Mouse (Mus musculus): ENCODE results near the gene Cutal.

Gene Cutal

DNA sequence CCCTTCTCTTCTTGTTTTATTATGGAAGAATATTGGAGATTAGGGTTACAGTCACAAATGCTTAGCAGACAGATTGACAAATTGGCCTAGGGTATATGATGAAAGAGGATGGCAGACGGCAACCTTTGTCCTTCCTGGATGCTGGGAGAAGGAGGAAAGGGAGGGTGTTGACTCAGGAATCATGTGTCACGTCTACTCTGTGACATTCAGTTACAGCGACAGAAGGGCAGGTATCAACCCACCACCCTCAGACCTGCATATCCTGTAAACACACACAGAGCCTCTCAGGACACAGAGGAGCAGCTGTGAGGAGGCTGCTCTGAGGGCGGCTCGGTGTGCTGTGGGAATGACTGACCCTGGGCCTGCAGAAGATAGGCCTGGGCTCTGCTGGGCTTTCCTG, 9.0 kb downstream of the Cutal start:
- no peak for DNase-seq (ENCODE audit: low read depth, low spot score)

- no peak for DNase-seq (ENCODE audit: low read depth, low spot score)
Observed at GRCm38 (mm10) chr2:34884186-34884585, 10.0 kb downstream of the Cutal start.

DNA sequence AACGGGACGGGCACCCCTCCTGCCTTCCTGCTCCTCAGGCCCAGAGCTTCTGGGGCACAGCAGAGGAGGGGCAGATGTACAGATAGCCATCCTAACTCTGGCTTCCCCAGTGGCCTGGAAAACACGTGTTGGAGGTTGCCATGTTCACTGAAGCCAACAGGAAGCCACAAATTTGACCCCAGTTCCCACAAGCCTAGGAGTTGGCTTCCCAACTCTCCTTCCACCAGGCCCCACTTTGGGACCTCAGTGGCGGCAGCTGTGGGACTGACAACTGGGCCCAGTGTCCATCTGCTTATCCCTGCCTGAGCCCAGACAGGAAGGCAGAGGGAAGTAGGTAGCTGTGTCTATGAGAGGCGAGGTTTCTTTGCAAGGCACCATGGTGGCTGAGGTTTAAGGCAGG, 19.8 kb downstream of the Cutal start:
- no peak for DNase-seq (ENCODE audit: low read depth, low spot score)

GRCm38 (mm10) chr2:34895503-34896113, 21.4 kb downstream of the Cutal start:
- no peak for DNase-seq (ENCODE audit: low read depth, low spot score)

DNA sequence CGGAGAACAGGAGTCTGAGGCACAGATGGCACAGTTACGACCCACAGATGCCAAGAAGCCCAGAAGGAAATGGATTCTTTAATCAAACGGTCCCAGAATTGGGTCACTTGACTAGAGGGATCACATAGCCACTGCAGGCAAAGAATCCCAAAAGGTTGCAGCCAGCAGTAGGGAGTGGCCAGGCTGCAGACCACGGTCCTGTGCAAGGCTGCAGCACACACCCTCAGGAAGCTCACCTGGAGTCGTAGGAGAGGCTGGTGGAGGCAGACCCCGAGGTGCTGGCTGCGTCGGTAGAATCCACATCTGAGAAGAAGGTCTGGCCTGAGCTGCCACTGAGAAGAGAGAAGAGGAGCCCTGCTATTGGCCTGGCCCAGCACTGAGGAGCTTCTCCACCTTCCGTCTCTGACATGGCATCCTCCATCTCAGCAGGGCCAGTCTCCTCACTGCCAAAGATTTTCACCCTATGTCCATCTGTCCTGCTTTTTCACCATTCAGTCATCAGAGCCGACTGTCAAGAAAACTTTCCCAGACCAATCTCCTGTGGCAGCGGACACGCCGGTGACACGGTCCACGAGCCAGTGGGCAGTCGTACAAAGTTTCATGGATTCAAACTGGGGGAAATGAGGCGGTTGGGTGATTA, 22.7 kb downstream of the Cutal start:
- no peak for DNase-seq (ENCODE audit: low read depth, low spot score)

- DNase-seq (ENCODE audit: low read depth, low spot score): peak; percentile 59
Observed at GRCm38 (mm10) chr2:34897820-34898219, 23.6 kb downstream of the Cutal start.

GRCm38 (mm10) chr2:34899682-34900081, 25.5 kb downstream of the Cutal start:
- DNase-seq (ENCODE audit: low read depth, low spot score): no peak

- DNase-seq (ENCODE audit: low read depth, low spot score): no peak
Observed at GRCm38 (mm10) chr2:34900412-34900811, 26.2 kb downstream of the Cutal start.

GRCm38 (mm10) chr2:34901726-34902125, 27.5 kb downstream of the Cutal start:
- DNase-seq (ENCODE audit: low read depth, low spot score): no peak

DNA sequence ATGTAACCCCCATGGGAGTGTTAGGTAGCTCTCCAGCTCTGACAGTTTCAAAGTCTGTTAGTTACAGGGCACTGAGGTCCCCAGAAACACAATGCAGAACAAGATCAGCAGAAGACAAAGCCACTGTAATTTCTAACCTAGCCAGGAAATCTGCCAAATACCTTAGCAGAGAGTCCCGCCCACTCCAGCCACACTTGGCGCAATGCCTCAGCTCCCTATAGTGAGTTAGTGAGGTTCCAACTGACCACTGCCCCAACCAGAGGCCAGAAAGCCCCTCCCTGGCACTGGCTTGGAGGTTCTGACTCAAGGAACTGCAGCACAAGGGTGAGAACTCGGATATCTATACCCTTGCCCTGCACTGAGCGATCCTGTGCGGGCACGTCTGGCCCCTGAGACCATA, 28.5 kb downstream of the Cutal start:
- DNase-seq (ENCODE audit: low read depth, low spot score): no peak

DNA sequence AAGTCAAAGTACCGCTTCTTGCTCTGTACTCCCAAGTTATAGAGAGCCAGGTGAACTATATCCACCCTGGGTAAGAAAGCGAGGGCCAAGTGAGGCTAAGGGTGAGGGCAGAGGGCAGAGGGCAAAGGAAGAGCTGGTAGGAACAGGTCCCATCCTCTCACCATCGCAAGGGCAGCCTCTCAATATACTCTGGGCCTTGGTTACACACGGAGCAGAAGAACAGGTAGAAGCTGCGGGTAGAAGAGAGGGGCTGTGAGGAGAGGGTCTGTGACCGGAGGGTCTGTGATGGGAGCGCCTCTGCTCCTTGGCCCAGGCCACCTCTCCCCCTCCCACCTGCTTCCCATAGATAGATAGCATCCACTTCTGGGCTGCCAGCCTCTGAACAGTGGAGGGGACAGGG, 29.0 kb downstream of the Cutal start:
- DNase-seq (ENCODE audit: low read depth, low spot score): no peak

DNA sequence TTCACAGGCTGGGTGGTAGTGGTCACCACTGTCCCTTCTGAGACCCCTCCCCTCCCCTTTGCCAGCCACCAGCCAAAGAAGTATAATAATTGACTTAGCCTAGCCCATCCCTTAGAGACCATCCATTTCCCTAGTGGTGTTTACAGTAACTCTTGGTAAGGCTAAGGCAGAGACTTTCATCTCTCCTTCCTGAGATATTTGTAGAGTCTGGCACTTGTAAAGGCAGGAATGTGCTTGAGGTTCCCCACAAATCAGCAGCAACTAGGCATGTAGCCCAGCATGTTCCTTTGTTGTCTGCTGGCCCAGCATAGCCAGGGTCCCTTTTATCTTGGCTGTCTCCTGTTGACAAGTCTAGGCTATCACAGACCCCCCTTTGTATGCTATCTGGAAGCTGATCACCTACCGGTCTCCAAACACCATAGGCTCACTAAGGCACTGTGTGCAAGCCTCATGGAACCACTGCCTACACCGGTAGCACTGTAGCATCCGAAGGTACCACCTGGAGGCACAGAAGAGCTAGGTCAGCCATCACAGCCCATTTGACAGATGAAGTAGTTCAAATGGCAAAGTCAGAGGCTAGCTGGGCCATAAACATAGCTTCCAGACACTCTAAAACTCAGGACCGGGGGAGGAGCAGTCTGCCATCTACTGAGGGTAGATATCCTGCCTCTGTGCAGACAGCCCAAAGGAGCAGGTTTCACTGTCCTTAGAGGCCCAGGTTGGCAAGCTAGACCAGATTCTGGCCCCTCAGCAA, 29.6 kb downstream of the Cutal start:
- DNase-seq (ENCODE audit: low read depth, low spot score): no peak

- peak; percentile 100 for DNase-seq (ENCODE audit: low read depth, low spot score)
Observed at GRCm38 (mm10) chr2:34904849-34905542, 30.8 kb downstream of the Cutal start.

GRCm38 (mm10) chr2:34906426-34906825, 32.2 kb downstream of the Cutal start:
- DNase-seq (ENCODE audit: low read depth, low spot score): no peak

DNA sequence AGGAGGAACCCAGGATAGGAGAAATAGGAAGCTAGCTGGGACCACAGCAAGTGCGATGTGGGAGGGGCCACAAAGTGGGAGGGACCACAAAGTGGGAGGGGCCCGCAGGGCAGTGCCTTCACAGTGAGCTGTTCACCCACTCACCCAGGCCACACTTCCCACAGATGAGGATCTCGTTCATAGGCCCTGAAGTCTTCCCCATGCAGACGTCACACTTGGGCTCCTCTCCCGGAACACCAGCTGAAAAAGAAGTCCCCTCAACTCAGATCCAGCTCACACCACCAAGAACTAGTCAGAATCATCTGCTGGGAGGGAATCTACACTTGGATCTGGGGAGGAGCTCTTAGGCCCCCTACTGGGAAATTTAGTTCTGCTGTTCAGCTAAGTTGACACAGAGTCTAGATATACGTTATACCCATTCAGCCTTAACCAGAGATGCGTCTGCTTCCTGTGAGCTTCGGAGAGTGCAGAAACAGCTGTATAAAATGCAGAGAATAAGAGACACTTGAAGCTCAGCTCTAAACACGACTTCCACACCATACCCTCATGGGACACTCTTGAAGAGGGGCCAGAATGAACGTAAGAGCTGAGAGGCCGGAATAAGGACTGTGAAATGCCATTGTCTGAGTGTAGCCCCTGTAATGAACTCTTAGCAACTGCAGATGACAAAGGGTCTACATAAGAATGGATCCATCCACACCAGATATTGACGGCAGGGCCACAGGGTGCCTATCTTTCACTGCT, 32.8 kb downstream of the Cutal start:
- DNase-seq (ENCODE audit: low read depth, low spot score): peak; percentile 55

DNA sequence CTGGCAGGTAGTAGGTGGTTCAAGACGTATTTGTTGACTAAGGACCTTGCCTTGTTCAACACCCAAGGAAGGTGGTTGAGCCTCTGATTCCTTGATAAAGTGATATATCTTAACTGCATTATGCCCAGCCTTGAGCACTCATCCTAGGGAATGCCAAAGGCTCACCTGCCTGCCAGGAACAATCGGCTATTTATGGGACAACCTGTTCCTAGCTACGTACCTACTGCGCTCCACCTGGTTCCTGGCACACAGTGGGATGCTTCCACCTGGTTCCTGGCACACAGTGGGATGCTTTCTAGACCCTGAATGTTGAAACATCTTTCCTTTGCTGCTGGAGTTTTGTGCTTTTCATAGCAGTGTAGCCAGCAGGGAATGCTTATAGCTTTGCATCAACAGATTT, 35.5 kb downstream of the Cutal start:
- DNase-seq (ENCODE audit: low read depth, low spot score): no peak

GRCm38 (mm10) chr2:34911871-34912270, 37.7 kb downstream of the Cutal start:
- DNase-seq (ENCODE audit: low read depth, low spot score): no peak

- DNase-seq (ENCODE audit: low read depth, low spot score): no peak
Observed at GRCm38 (mm10) chr2:34912613-34913012, 38.4 kb downstream of the Cutal start.

- DNase-seq (ENCODE audit: low read depth, low spot score): peak; percentile 85
Observed at GRCm38 (mm10) chr2:34913218-34914068, 39.2 kb downstream of the Cutal start, which contains the start of gene Phf19. TSS of gene Phf19 (minus strand) at chr2:34914026.

DNA sequence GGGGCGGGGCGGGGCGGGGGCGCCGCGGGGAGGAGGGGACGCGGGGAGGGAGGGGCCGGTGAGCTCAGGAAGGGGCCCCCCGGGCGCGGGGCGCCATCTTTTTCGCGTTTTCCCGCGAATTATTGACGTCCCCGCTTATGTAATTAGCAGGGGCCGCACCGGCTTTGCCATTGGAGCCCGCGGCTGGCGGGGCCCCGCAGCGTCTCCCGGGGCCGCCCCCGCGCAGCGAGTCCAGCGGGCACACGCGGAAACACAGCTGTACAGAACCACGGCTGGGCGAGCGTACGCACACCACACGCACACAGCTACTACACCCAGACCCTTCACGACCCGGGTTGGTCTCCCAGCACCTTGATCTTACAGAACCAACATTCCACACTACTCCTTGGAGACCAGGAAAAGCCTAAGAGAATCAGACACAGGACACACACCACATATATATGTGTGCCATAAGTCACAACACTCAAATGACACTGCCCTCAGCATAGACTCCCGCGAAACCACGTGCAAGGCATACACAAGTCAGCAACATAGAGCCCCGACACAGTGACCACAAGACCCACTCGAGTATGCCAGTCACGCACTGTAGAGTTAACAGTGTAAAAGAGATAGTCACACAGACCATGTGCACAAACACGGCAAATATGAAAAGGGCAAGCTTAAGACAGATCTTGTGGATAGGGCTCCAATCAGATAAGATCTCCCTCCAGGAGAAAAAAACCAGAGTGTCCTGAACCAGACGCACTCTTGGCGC, 40.0 kb downstream of the Cutal start:
- DNase-seq (ENCODE audit: low read depth, low spot score): peak; percentile 77

Measured in A20 (cell line).